25 mouse cellular contexts compared by ENCODE assay signal in the genomic region with DNA sequence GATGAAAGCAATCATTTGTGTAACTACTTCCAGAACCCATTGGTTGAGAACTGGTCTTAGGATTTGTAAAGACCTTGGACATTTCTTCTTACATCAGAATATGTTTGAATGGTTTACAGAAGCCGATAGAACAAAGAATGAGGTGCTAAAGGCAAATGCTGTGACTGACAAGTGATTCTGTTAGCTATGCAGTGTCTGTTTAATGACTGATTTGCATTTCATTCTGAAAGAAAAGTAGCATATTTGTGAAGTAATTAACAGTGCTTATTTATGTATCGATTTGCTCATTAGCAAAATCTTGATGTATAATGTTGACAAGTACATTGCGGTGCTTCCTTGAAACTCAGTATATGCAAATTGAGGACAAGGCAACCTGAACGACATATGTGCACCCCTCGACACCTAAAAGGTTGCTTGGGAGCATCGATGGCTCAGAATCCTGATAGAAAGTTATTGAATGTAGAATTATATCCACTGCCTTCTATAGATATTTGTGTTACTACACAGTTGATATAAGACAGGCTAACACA.
DNase-seq lines count a peak whose midpoint lies in the region; ATAC-seq and TF ChIP-seq lines count a peak whose summit lies in the region.
"Had no signal": no experiment of that assay in that cellular context is flagged by ENCODE, and none has a peak within 500 bp of the region (broad histone marks: within the 10 kb centered on the region; RNA-seq: fewer than 3 reads in every experiment).

No protein-coding gene starts in this region.

- H3K27me3 ChIP-seq in forebrain, embryonic 12.5 days: no peaks in the 10 kb centered on the region
- H3K27me3 ChIP-seq in forebrain, embryonic 10.5 days (ENCODE audit: poor library complexity, severe bottlenecking): no peaks in the 10 kb centered on the region
- no peaks in the 10 kb centered on the region for H3K27me3 ChIP-seq in forebrain, embryonic 14.5 days (replicated peaks; ENCODE audit: control insufficient read depth, insufficient read depth, low read length)
- no peaks in the 10 kb centered on the region for H3K27me3 ChIP-seq in forebrain, postnatal 0 days (ENCODE audit: insufficient read depth, low read length)
- H3K27me3 ChIP-seq in forebrain, embryonic 16.5 days (replicated peaks; ENCODE audit: control insufficient read depth, insufficient read depth, low read length): no peaks in the 10 kb centered on the region
- H3K27me3 ChIP-seq: CH12.LX; embryonic facial prominence, embryonic 13.5 days; embryonic facial prominence, embryonic 15.5 days; Patski had no signal

- no peaks in the 10 kb centered on the region for H3K9me3 ChIP-seq in forebrain, embryonic 12.5 days
- H3K9me3 ChIP-seq in forebrain, embryonic 10.5 days: no peaks in the 10 kb centered on the region
- H3K9me3 ChIP-seq in forebrain, embryonic 14.5 days (replicated peaks; ENCODE audit: control insufficient read depth, low read length): no peaks in the 10 kb centered on the region
- no peaks in the 10 kb centered on the region for H3K9me3 ChIP-seq in forebrain, postnatal 0 days (ENCODE audit: low read length)
- H3K9me3 ChIP-seq in forebrain, embryonic 16.5 days (ENCODE audit: control insufficient read depth, low read length): no peaks in the 10 kb centered on the region
- H3K9me3 ChIP-seq: embryonic facial prominence, embryonic 13.5 days; embryonic facial prominence, embryonic 15.5 days; G1E had no signal

- H3K4me2 ChIP-seq in forebrain, embryonic 12.5 days: no peak overlapping the region
- H3K4me2 ChIP-seq in forebrain, embryonic 14.5 days (ENCODE audit: low read length): no peak overlapping the region
- H3K4me2 ChIP-seq in forebrain, postnatal 0 days (ENCODE audit: low read depth): no peak overlapping the region
- no peak overlapping the region for H3K4me2 ChIP-seq in forebrain, embryonic 16.5 days (ENCODE audit: low read length)
- H3K4me2 ChIP-seq: embryonic facial prominence, embryonic 13.5 days; embryonic facial prominence, embryonic 15.5 days had no signal

- H3K36me3 ChIP-seq in forebrain, embryonic 12.5 days (replicated peaks): no peaks in the 10 kb centered on the region
- H3K36me3 ChIP-seq in forebrain, embryonic 10.5 days (replicated peaks): no peaks in the 10 kb centered on the region
- H3K36me3 ChIP-seq in forebrain, embryonic 14.5 days (ENCODE audit: control insufficient read depth, insufficient read depth, low read length): no peaks in the 10 kb centered on the region
- no peaks in the 10 kb centered on the region for H3K36me3 ChIP-seq in forebrain, postnatal 0 days (ENCODE audit: insufficient read depth)
- no peaks in the 10 kb centered on the region for H3K36me3 ChIP-seq in forebrain, embryonic 16.5 days (ENCODE audit: control insufficient read depth, insufficient read depth)
- H3K36me3 ChIP-seq: embryonic facial prominence, embryonic 13.5 days; embryonic facial prominence, embryonic 15.5 days; G1E had no signal

- no peaks in the 10 kb centered on the region for H3K4me1 ChIP-seq in forebrain, embryonic 12.5 days
- no peaks in the 10 kb centered on the region for H3K4me1 ChIP-seq in forebrain, embryonic 10.5 days
- no peaks in the 10 kb centered on the region for H3K4me1 ChIP-seq in forebrain, embryonic 14.5 days (ENCODE audit: control insufficient read depth, insufficient read depth, low read length)
- H3K4me1 ChIP-seq in forebrain, postnatal 0 days (ENCODE audit: insufficient read depth): no peaks in the 10 kb centered on the region
- no peaks in the 10 kb centered on the region for H3K4me1 ChIP-seq in forebrain, embryonic 16.5 days (replicated peaks; ENCODE audit: control insufficient read depth, insufficient read depth, low read length)
- H3K4me1 ChIP-seq: embryonic facial prominence, embryonic 13.5 days; embryonic facial prominence, embryonic 15.5 days had no signal

- H3K27ac ChIP-seq in forebrain, embryonic 12.5 days: no peak overlapping the region
- no peak overlapping the region for H3K27ac ChIP-seq in forebrain, embryonic 10.5 days
- H3K27ac ChIP-seq in forebrain, embryonic 14.5 days (ENCODE audit: low read depth, low read length): no peak overlapping the region
- H3K27ac ChIP-seq in forebrain, postnatal 0 days (ENCODE audit: low read depth, low read length): no peak overlapping the region
- H3K27ac ChIP-seq in forebrain, embryonic 16.5 days (ENCODE audit: low read length): no peak overlapping the region; the same call in 1 of the 2 replicates
- H3K27ac ChIP-seq: embryonic facial prominence, embryonic 13.5 days; embryonic facial prominence, embryonic 15.5 days had no signal

- whole genome bisulfite sequencing in forebrain, embryonic 12.5 days: 60% methylated on average over 6 of the region's 6 CpGs
- WGBS in forebrain, embryonic 10.5 days: 93% methylated on average over 6 of the region's 6 CpGs
- 36% methylated on average over 6 of the region's 6 CpGs for WGBS in forebrain, embryonic 14.5 days
- WGBS in forebrain, postnatal 0 days: 36% methylated on average over 6 of the region's 6 CpGs
- 26% methylated on average over 6 of the region's 6 CpGs for WGBS in forebrain, embryonic 16.5 days

- TF ChIP-seq CTCF in forebrain, postnatal 0 days (IDR thresholded peaks at IDR 0.05; ENCODE audit: low read depth): no peak

- peak; percentile 23; the same call in 1 of the 2 replicates for ATAC-seq in forebrain, embryonic 12.5 days (ENCODE audit: low FRiP score)
- peak; percentile 93 for ATAC-seq in forebrain, embryonic 14.5 days
- ATAC-seq in forebrain, postnatal 0 days: no peak; the same call in 1 of the 2 replicates
- peak; percentile 93 for ATAC-seq in forebrain, embryonic 16.5 days
- ATAC-seq: activated CD4-positive, CD25-positive, alpha-beta regulatory T cell, adult 4 months; CD4-positive, CD25-positive, alpha-beta regulatory T cell, adult 4 months; Patski had no signal

- no peak overlapping the region for H3K9ac ChIP-seq in forebrain, embryonic 12.5 days
- H3K9ac ChIP-seq in forebrain, embryonic 14.5 days (ENCODE audit: low read length): no peak overlapping the region
- H3K9ac ChIP-seq in forebrain, postnatal 0 days: no peak overlapping the region
- H3K9ac ChIP-seq in forebrain, embryonic 16.5 days (replicated peaks; ENCODE audit: low read depth, low read length): no peak overlapping the region
- H3K9ac ChIP-seq: embryonic facial prominence, embryonic 13.5 days; embryonic facial prominence, embryonic 15.5 days had no signal

- H3K4me3 ChIP-seq in forebrain, embryonic 12.5 days (replicated peaks): no peak overlapping the region
- no peak overlapping the region for H3K4me3 ChIP-seq in forebrain, embryonic 10.5 days
- no peak overlapping the region for H3K4me3 ChIP-seq in forebrain, embryonic 14.5 days (ENCODE audit: low read depth, low read length)
- H3K4me3 ChIP-seq in forebrain, postnatal 0 days (ENCODE audit: low read depth, low read length): no peak overlapping the region
- H3K4me3 ChIP-seq in forebrain, embryonic 16.5 days (replicated peaks; ENCODE audit: low read length): no peak overlapping the region
- H3K4me3 ChIP-seq: embryonic facial prominence, embryonic 13.5 days; embryonic facial prominence, embryonic 15.5 days; erythroblast, embryonic 14.5 days had no signal

- DNase-seq in forebrain, embryonic 10.5 days (ENCODE audit: extremely low spot score, low spot score): no peak
- peak; percentile 72 for DNase-seq in forebrain, embryonic 14.5 days (ENCODE audit: low spot score)
- DNase-seq in forebrain, postnatal 0 days: no peak
- no peak for DNase-seq in right cerebral cortex, postnatal 14 days
- DNase-seq: adrenal gland, adult 8-10 months; adrenal gland, postnatal 14 days; adrenal gland, postnatal 36 days; B cell, adult 2 months; cerebellum, adult 11 months; cerebellum, adult 18-20 months; cerebellum, adult 8-10 months; cerebellum, adult 9-11 months; cerebellum, postnatal 14 days; cerebellum, postnatal 36 days; embryo, embryonic 11 days had no signal
